Mouse (Mus musculus) embryonic facial prominence, embryonic 15.5 days (tissue): ENCODE results near the gene Slc39a11. TPM values are rescaled to one million over a fixed set of nuclear protein-coding genes. Genes with fewer than 3 reads are reported as not detected.
"Not testable (repeated sequence)": the region's sequence is repeated elsewhere in the genome, so short reads cannot be mapped to it uniquely, and the experiment has no call there.

Source experiments
- ATAC-seq: fragments of 200-750 bp; cut with Nextera tagmentation; 2 replicates; pipeline ENCODE4 v1.8.0; 2017; ENCODE audit warnings: low read depth, moderate TSS enrichment; ENCODE audit not compliant: insufficient number of reproducible peaks, low FRiP score, low TSS enrichment
- H3K27ac ChIP-seq: fragments of 300-500 bp; sonication (generic); replicated peaks from 2 replicates; pipeline ENCODE4 v1.5.1; 2015; ENCODE audit warnings: mild to moderate bottlenecking, inconsistent platforms
- H3K27me3 ChIP-seq: fragments of 300-500 bp; sonication (generic); 2 replicates; pipeline ENCODE4 v1.6.1; 2015; ENCODE audit warnings: inconsistent platforms
- H3K36me3 ChIP-seq: fragments of 300-500 bp; sonication (generic); 2 replicates; pipeline ENCODE4 v1.6.1; 2015; ENCODE audit warnings: mild to moderate bottlenecking, inconsistent platforms
- H3K4me1 ChIP-seq: fragments of 300-500 bp; sonication (generic); 2 replicates; pipeline ENCODE4 v1.6.1; 2015; ENCODE audit warnings: inconsistent platforms
- H3K4me2 ChIP-seq: fragments of 300-500 bp; sonication (generic); replicated peaks from 2 replicates; pipeline ENCODE4 v1.6.1; 2015; ENCODE audit warnings: mild to moderate bottlenecking, inconsistent platforms
- H3K4me3 ChIP-seq: fragments of 300-500 bp; sonication (generic); replicated peaks from 2 replicates; pipeline ENCODE4 v1.5.1; 2015; ENCODE audit warnings: mild to moderate bottlenecking, inconsistent platforms
- H3K9ac ChIP-seq: fragments of 300-500 bp; sonication (generic); 2 replicates; pipeline ENCODE4 v1.6.1; 2015; ENCODE audit warnings: inconsistent platforms
- H3K9me3 ChIP-seq: fragments of 300-500 bp; sonication (generic); replicated peaks from 2 replicates; pipeline ENCODE4 v1.6.1; 2016; ENCODE audit warnings: inconsistent platforms
- WGBS: fragments of 180-500 bp; shearing (Covaris S2); methylation state at CpG from one replicate; pipeline ENCODE4 v1.1.7; 2015; 5-methylcytosine and 5-hydroxymethylcytosine counted together
- polyA plus RNA-seq: library from polyadenylated mRNA; unstranded; fragments of >200 nt; fragmentation: Nextera tagmentation; extraction: Ambion mirVana; gene quantifications from 2 replicates; pipeline ENCODE4 v1.2.1, GENCODE M21; 2015

The Slc39a11 gene
- polyA plus RNA-seq, 1 experiment from 2014 or later = 27.0 TPM

GRCm38 (mm10) chr11:113667122-113667521 lies 17.2 kb upstream of the Slc39a11 start:
- 70% methylated on average over 2 of the region's 2 CpGs for WGBS
- 0 out of 2 replicates have a peak, but pooled peaks have one; percentile 39 for ATAC-seq
- H3K27ac ChIP-seq = no peak overlapping the region

DNA sequence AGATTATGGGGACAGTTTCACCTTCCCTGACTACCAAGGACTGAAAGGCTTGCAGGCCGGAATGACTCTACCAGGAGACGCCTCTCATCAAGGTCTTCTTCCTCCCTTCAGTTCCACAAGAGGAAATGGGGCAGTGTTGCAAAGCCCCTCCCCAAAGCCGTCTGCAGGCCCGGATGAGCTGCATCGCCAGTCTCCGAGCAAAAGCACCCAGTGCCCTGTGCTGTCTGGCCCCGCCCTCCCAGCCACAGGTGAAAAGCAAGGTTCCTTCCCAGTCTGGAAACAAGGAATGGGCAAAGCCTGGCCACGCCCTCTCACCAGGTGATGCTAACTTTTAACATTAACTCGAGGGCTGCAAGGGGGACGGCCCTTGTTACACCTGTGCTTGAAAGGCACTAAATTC lies 16.8 kb upstream of the Slc39a11 start:
- H3K4me3 ChIP-seq = no peak overlapping the region
- H3K27me3 ChIP-seq = no peaks in the 10 kb centered on the region
- 0 out of 2 replicates have a peak overlapping the region, but pooled peaks have one; percentile 8 for H3K27ac ChIP-seq
- no peaks in the 10 kb centered on the region for H3K9me3 ChIP-seq
- H3K4me1 ChIP-seq = peaks cover 21% of the 10 kb centered on the region
- H3K9ac ChIP-seq = no peak overlapping the region
- no peak for ATAC-seq
- 48% methylated on average over 10 of the region's 10 CpGs for WGBS
- H3K4me2 ChIP-seq = no peak overlapping the region
- H3K36me3 ChIP-seq = peaks cover 40% of the 10 kb centered on the region

More at GRCm38 (mm10) chr11:113667122-113667521, 17.2 kb upstream of the Slc39a11 start:
- Histone ChIP-seq H3K36me3 (peaks cover 40% of the 10 kb centered on the region), H3K27me3 (no peaks in the 10 kb centered on the region), H3K4me1 (peaks cover 21% of the 10 kb centered on the region), H3K4me2 (no peak overlapping the region), H3K9ac (no peak overlapping the region), H3K4me3 (no peak overlapping the region), H3K9me3 (no peaks in the 10 kb centered on the region)

- Histone ChIP-seq H3K36me3 (peaks cover 42% of the 10 kb centered on the region), H3K9ac (no peak overlapping the region), H3K27me3 (no peaks in the 10 kb centered on the region), H3K4me3 (no peak overlapping the region), H3K4me2 (no peak overlapping the region), H3K9me3 (no peaks in the 10 kb centered on the region), H3K27ac (no peak overlapping the region), H3K4me1 (peaks cover 21% of the 10 kb centered on the region)
- WGBS = 68% methylated on average over 6 of the region's 6 CpGs
- no peak for ATAC-seq
Measured at GRCm38 (mm10) chr11:113666205-113666604, 16.3 kb upstream of the Slc39a11 start.

DNA sequence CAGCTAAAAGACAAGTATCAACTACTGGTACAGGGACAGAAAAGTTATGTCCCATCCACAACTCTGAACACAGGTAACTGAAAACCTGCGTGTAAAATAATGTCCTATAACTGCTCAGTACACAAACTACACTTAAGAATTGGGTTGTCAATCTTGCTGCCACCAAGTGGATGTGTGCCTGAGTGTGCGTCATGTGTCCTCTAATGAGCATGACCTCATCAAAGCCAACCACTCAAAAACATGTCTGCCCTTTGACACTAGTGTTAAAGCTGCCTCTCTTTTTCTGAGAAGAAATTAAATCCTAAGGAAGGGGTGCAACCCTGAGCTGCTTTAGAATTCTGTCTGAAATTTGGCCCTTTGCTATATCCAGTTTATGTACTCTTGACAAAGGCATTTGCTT lies 14.4 kb upstream of the Slc39a11 start:
- H3K36me3 ChIP-seq = peaks cover 55% of the 10 kb centered on the region
- 66% methylated on average over 2 of the region's 2 CpGs for WGBS
- no peaks in the 10 kb centered on the region for H3K27me3 ChIP-seq
- H3K9ac ChIP-seq = no peak overlapping the region
- ATAC-seq = no peak
- H3K27ac ChIP-seq = no peak overlapping the region
- peaks cover 21% of the 10 kb centered on the region for H3K4me1 ChIP-seq
- H3K4me3 ChIP-seq = no peak overlapping the region
- H3K4me2 ChIP-seq = no peak overlapping the region
- no peaks in the 10 kb centered on the region for H3K9me3 ChIP-seq

DNA sequence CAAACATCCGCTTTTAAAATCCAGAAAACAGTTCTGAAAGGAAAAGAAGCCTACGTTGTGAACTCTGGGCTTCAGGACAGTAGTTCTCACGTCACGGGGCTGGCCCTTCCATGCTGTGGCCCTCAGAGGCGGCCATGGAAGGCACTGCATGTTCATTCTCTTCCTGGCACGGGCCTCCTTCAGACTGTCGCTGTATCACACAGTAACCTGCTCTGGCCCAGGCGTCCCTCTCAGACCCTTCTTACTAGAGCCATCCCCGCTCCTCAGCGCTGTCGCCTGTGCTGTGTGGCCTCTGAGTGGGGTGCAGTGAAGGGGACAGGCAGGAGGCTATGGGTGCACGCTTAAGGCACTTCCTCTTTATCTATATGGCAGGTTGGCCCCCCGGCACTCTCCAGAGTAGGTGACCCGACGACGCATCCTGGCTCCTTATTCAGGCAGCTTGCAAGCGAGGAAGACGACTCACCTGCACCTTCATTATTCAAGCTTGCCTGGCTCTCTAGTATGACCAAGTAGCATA lies 12.0 kb upstream of the Slc39a11 start:
- no peaks in the 10 kb centered on the region for H3K27me3 ChIP-seq
- peaks cover 5% of the 10 kb centered on the region for H3K4me1 ChIP-seq
- H3K9me3 ChIP-seq = no peaks in the 10 kb centered on the region
- no peak overlapping the region for H3K27ac ChIP-seq
- 91% methylated on average over 18 of the region's 18 CpGs for WGBS
- no peak overlapping the region for H3K4me2 ChIP-seq
- no peak overlapping the region for H3K9ac ChIP-seq
- peaks cover 65% of the 10 kb centered on the region for H3K36me3 ChIP-seq
- no peak overlapping the region for H3K4me3 ChIP-seq
- ATAC-seq = no peak

DNA sequence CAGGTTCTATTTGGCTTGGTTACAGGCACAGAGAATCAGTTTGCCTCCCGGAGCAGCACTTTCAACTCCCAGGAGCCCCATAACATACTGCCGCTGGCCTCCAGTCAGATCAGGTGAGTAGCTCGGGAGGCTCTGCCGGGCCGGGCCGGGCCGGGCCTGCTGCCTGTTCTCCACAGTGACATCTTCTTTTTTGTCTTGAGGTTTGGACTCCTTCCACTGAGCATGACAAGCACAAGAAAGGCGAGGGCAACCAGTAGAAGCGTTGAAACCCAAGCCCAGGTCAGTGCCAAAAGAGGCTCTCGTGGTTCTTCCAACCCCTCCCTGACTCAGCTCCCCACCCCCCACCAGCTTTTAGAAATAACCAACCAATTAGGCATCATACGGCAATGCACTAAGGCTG lies 11.1 kb upstream of the Slc39a11 start:
- Histone ChIP-seq H3K27ac (no peak overlapping the region), H3K4me2 (no peak overlapping the region), H3K9me3 (no peaks in the 10 kb centered on the region), H3K36me3 (peaks cover 74% of the 10 kb centered on the region), H3K9ac (no peak overlapping the region), H3K4me3 (no peak overlapping the region), H3K4me1 (no peaks in the 10 kb centered on the region), H3K27me3 (no peaks in the 10 kb centered on the region)
- 85% methylated on average over 11 of the region's 11 CpGs for WGBS
- ATAC-seq = no peak

DNA sequence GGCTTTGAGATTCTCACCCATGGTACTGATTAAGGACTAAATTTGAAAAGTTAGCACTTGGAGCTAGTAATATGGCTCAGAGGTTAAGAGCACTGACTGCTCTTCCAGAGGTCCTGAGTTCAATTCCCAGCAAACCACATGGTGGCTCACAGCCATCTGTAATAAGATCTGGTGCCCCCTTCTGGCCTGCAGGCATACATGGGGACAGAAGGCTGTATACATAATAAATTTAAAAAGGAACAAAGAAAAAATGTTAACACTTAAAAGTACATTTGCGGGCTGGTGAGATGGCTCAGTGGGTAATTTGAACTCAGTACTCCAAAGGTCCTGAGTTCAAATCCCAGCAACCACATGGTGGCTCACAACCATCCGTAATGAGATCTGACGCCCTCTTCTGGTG lies 10.3 kb upstream of the Slc39a11 start:
- not testable (repeated sequence) for H3K9ac ChIP-seq, H3K27me3 ChIP-seq, H3K27ac ChIP-seq, H3K9me3 ChIP-seq, H3K4me2 ChIP-seq, ATAC-seq, H3K4me1 ChIP-seq, H3K4me3 ChIP-seq
- peaks cover 81% of the 10 kb centered on the region for H3K36me3 ChIP-seq
- whole genome bisulfite sequencing = 92% methylated on average over 3 of the region's 3 CpGs

DNA sequence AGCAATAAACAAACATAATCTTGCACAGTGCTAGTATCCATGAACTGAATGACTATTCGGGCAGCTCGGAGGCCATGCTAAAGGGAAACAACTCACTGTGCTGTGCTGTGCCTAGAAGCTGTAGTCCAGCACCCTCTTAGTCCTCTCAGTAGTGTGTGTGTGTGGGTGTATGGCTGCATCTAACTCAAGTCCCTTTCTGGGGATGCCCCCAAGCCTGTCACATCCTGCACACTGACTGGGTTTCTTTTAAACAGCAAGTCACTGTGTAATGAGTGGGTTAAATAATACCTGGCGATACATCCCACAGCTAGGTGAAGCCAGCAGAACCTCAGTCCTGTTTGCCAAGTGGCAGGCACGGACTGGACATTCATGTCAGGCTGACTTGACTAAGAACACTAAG lies 8.9 kb upstream of the Slc39a11 start:
- Histone ChIP-seq H3K36me3 (peaks cover 88% of the 10 kb centered on the region), H3K4me3 (no peak overlapping the region), H3K4me1 (peaks cover 15% of the 10 kb centered on the region; the same call in 1 of the 2 replicates), H3K27me3 (no peaks in the 10 kb centered on the region), H3K9ac (no peak overlapping the region), H3K9me3 (no peaks in the 10 kb centered on the region), H3K27ac (no peak overlapping the region), H3K4me2 (no peak overlapping the region)
- no peak for ATAC-seq
- 83% methylated on average over 4 of the region's 4 CpGs for WGBS

- Histone ChIP-seq H3K4me3 (no peak overlapping the region), H3K4me2 (no peak overlapping the region), H3K36me3 (peaks cover 89% of the 10 kb centered on the region), H3K27me3 (no peaks in the 10 kb centered on the region), H3K4me1 (peaks cover 15% of the 10 kb centered on the region; the same call in 1 of the 2 replicates), H3K9ac (no peak overlapping the region), H3K9me3 (no peaks in the 10 kb centered on the region), H3K27ac (no peak overlapping the region)
- ATAC-seq = no peak
- WGBS = 84% methylated on average over 8 of the region's 8 CpGs
Measured at GRCm38 (mm10) chr11:113658319-113658718, 8.4 kb upstream of the Slc39a11 start.

DNA sequence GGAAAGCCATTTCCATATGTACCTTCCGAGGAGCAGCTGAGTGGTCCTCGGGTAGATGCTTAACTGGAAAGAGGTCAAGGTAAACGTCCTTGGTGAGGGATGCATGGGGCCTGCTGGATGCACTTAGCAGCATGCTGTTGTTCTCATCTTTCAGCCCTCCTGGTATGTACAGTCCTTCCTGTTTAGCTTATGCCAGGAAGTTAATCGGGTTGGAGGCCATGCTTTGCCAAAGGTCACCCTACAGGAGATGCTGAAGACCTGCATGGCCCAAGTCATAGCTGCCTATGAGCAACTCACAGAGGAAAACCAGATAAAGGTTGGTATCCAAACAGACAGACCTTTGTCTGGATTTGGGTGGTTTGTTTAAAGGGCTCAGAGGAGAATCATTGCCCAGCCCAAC lies 7.3 kb upstream of the Slc39a11 start:
- Histone ChIP-seq H3K4me1 (peaks cover 15% of the 10 kb centered on the region; the same call in 1 of the 2 replicates), H3K27ac (no peak overlapping the region), H3K36me3 (peaks cover 93% of the 10 kb centered on the region), H3K4me3 (no peak overlapping the region), H3K9me3 (no peaks in the 10 kb centered on the region), H3K4me2 (no peak overlapping the region), H3K27me3 (no peaks in the 10 kb centered on the region), H3K9ac (no peak overlapping the region)
- WGBS = 51% methylated on average over 4 of the region's 4 CpGs
- no peak for ATAC-seq

DNA sequence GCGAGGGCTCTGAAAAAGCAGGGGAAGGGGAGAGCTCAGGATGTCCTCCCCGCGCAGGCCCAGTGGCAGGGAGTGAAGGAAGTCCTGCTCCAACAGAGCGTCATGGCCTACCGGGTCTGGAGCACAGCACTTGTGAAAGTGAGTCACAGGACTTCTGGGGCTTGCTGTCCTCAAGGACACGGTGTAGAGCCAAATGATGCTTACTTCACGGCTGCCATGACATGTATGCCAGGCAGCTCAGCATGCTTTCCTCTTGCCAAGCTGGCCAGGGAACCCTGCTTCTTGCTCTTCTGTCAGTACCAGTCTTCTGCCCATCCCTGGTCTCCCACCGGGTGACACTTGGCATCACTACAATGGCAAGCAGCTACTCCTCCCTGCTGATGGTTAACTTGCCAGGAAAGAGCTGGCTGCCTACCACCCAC lies 6.6 kb upstream of the Slc39a11 start:
- peaks cover 19% of the 10 kb centered on the region for H3K4me1 ChIP-seq
- H3K27me3 ChIP-seq = no peaks in the 10 kb centered on the region
- H3K9me3 ChIP-seq = no peaks in the 10 kb centered on the region
- no peak overlapping the region for H3K9ac ChIP-seq
- no peak overlapping the region for H3K4me3 ChIP-seq
- H3K4me2 ChIP-seq = no peak overlapping the region
- ATAC-seq = no peak
- WGBS = 86% methylated on average over 8 of the region's 8 CpGs
- H3K36me3 ChIP-seq = peaks cover 92% of the 10 kb centered on the region
- H3K27ac ChIP-seq = no peak overlapping the region

DNA sequence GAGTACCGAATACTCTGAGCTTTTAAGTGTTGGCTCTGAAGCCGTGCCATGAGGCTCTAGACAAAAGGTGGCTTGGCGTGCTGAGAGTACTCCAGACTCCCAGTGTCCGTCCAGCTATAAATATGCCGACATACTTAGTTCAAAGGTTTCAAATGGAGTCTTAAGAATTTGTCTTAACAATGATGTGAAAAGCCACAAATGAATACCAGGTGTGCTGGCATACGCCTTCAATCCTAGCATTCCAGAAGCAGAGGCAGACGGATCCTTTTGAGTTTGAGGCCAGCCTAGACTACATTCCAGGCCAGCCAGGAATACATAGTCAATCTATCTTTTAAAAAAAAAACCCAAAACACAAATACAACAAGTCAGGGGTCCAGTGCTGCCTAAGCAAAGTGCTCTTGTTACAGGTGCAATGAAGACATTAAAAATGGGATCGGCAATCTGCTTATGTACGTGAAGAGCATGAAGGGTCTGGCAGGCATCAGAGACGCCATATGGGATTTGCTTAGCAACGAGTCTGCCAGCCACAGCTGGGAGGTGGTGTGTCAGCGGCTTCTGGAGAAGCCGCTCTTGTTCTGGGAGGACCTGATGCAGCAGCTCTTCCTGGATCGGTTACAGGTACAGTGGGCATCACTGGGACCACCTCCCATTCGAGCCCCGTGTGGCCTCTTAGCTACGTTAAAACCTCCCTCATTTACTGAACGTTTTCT lies 4.8 kb upstream of the Slc39a11 start:
- Histone ChIP-seq H3K4me1 (peaks cover 31% of the 10 kb centered on the region), H3K4me3 (no peak overlapping the region), H3K27me3 (no peaks in the 10 kb centered on the region), H3K27ac (peak overlapping the region; percentile 52), H3K4me2 (no peak overlapping the region), H3K36me3 (peaks cover 77% of the 10 kb centered on the region), H3K9me3 (no peaks in the 10 kb centered on the region), H3K9ac (no peak overlapping the region)
- ATAC-seq = no peak
- WGBS = 35% methylated on average over 18 of the region's 18 CpGs
